Mouse (Mus musculus) kidney, embryonic 15.5 days (tissue): ENCODE results near the gene Cox8b. TPM values are rescaled to one million over a fixed set of nuclear protein-coding genes. Genes with fewer than 3 reads are reported as not detected.

Experiments used
- ATAC-seq: fragments of 200-750 bp; cut with Nextera tagmentation; replicated peaks from 2 replicates; pipeline ENCODE4 v1.8.0; 2017; ENCODE audit warnings: moderate TSS enrichment; ENCODE audit not compliant: low FRiP score
- H3K27ac ChIP-seq: fragments of 300-500 bp; sonication (generic); 2 replicates; pipeline ENCODE4 v1.5.1; 2015; ENCODE audit warnings: mild to moderate bottlenecking, inconsistent platforms
- H3K27me3 ChIP-seq: fragments of 300-500 bp; sonication (generic); 2 replicates; pipeline ENCODE4 v1.6.1; 2015; ENCODE audit warnings: inconsistent platforms
- H3K36me3 ChIP-seq: fragments of 300-500 bp; sonication (generic); 2 replicates; pipeline ENCODE4 v1.6.1; 2015; ENCODE audit warnings: inconsistent platforms
- H3K4me1 ChIP-seq: fragments of 300-500 bp; sonication (generic); 2 replicates; pipeline ENCODE4 v1.6.1; 2015; ENCODE audit warnings: inconsistent platforms
- H3K4me2 ChIP-seq: fragments of 300-500 bp; sonication (generic); 2 replicates; pipeline ENCODE4 v1.6.1; 2015; ENCODE audit warnings: moderate library complexity, mild to moderate bottlenecking, inconsistent platforms
- H3K4me3 ChIP-seq: fragments of 300-500 bp; sonication (generic); replicated peaks from 2 replicates; pipeline ENCODE4 v1.5.1; 2015; ENCODE audit warnings: mild to moderate bottlenecking, inconsistent platforms
- H3K9ac ChIP-seq: fragments of 300-500 bp; sonication (generic); 2 replicates; pipeline ENCODE4 v1.6.1; 2015; ENCODE audit warnings: mild to moderate bottlenecking, inconsistent platforms
- H3K9me3 ChIP-seq: fragments of 300-500 bp; sonication (generic); replicated peaks from 2 replicates; pipeline ENCODE4 v1.6.1; 2016; ENCODE audit warnings: inconsistent platforms
- WGBS: fragments of 180-500 bp; shearing (Covaris S2); methylation state at CpG from one replicate; pipeline ENCODE4 v1.1.7; 2015; ENCODE audit warnings: mixed read lengths; 5-methylcytosine and 5-hydroxymethylcytosine counted together
- polyA plus RNA-seq: library from polyadenylated mRNA; unstranded; fragments of >200 nt; fragmentation: Nextera tagmentation; extraction: Ambion mirVana; gene quantifications from 2 replicates; pipeline ENCODE4 v1.2.1, GENCODE M21; 2015

Gene Cox8b
- 3.9 and 4.8 TPM in 2 replicates for polyA plus RNA-seq

GRCm38 (mm10) chr7:140900220-140900619 lies at the start of gene Cox8b:
TSS of gene Cox8b (minus strand) at chr7:140900446.
- peaks cover 41% of the 10 kb centered on the region for H3K36me3 ChIP-seq
- 62% methylated on average over 10 of the region's 10 CpGs for WGBS
- 0 out of 2 replicates have a peak within 1 kb of the TSS, but pooled peaks have one; percentile 11 for H3K27ac ChIP-seq
- H3K27me3 ChIP-seq = no peaks in the 10 kb centered on the region
- H3K4me2 ChIP-seq = no peak within 1 kb of the TSS
- no peak within 1 kb of the TSS for H3K4me3 ChIP-seq
- H3K9me3 ChIP-seq = no peaks in the 10 kb centered on the region
- ATAC-seq = no peak
- peaks cover 14% of the 10 kb centered on the region; the same call in 1 of the 2 replicates for H3K4me1 ChIP-seq
- no peak within 1 kb of the TSS for H3K9ac ChIP-seq

- Histone ChIP-seq H3K27me3 (no peaks in the 10 kb centered on the region), H3K27ac (no peak overlapping the region), H3K36me3 (peaks cover 65% of the 10 kb centered on the region), H3K4me2 (no peak overlapping the region), H3K4me1 (peaks cover 45% of the 10 kb centered on the region), H3K9ac (no peak overlapping the region), H3K9me3 (no peaks in the 10 kb centered on the region), H3K4me3 (no peak overlapping the region)
- ATAC-seq = no peak
- WGBS = 87% methylated on average over 6 of the region's 6 CpGs
These were observed 49.0 kb upstream of the Cox8b start for GRCm38 (mm10) chr7:140949255-140949654.

DNA sequence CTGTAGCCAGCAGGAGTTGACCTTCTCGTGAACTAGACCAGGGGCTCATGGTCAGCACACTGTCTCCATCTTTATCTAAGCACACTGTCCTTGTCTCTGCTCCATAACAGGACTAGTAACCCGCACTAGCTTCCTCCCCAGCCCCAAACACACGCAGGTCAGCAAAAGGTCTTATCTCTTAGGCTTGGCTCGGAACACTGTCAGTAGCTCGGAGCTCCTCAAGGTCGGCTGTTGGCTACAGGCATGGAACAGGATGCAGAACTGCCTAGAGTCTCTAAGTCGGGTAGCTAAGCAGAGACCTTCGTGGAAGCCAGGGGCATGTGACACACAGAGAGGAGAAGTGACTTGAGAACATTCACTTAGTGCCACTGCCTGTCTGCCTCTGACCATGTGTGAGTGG lies 47.9 kb upstream of the Cox8b start:
- WGBS = 86% methylated on average over 8 of the region's 8 CpGs
- H3K9ac ChIP-seq = no peak overlapping the region
- H3K36me3 ChIP-seq = peaks cover 63% of the 10 kb centered on the region

DNA sequence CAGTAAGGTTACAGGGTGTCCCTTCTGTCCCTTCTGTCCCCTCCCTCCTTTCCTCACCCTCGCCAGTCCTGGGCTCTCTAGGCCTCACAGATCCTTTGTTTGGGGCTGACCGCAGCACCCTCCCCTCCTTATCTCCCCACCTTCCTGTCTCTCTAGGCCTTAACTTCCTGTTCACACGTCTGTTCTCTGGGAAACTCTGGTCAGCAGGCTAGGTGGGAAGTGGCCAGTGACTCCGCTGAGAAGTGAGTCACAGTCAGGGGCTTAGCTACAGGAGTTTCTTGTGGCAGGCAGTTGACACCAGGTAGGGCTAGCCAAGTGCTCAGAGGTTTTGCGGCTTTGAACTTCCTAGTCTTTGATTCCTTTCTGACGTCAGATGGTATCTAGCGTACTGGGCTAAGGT lies 46.7 kb upstream of the Cox8b start:
- Histone ChIP-seq H3K9ac (peak overlapping the region; percentile 3; the same call in 1 of the 2 replicates), H3K36me3 (peaks cover 55% of the 10 kb centered on the region), H3K4me1 (peaks cover 33% of the 10 kb centered on the region), H3K9me3 (no peaks in the 10 kb centered on the region), H3K4me3 (no peak overlapping the region), H3K27me3 (no peaks in the 10 kb centered on the region), H3K27ac (0 out of 2 replicates have a peak overlapping the region, but pooled peaks have one; percentile 42), H3K4me2 (no peak overlapping the region)
- ATAC-seq = no peak
- 54% methylated on average over 7 of the region's 7 CpGs for WGBS

More for the DNA sequence above, 47.9 kb upstream of the Cox8b start:
- Histone ChIP-seq H3K4me2 (no peak overlapping the region), H3K4me1 (peaks cover 34% of the 10 kb centered on the region), H3K4me3 (no peak overlapping the region), H3K27ac (no peak overlapping the region), H3K9me3 (no peaks in the 10 kb centered on the region), H3K27me3 (no peaks in the 10 kb centered on the region)
- ATAC-seq = no peak

- ATAC-seq = no peak
- Histone ChIP-seq H3K27me3 (no peaks in the 10 kb centered on the region), H3K36me3 (peaks cover 55% of the 10 kb centered on the region), H3K9ac (no peak overlapping the region), H3K4me3 (no peak overlapping the region), H3K27ac (no peak overlapping the region), H3K4me1 (peaks cover 28% of the 10 kb centered on the region), H3K9me3 (no peaks in the 10 kb centered on the region), H3K4me2 (no peak overlapping the region)
- 91% methylated on average over 10 of the region's 10 CpGs for WGBS
These were observed 46.1 kb upstream of the Cox8b start for GRCm38 (mm10) chr7:140946311-140946710.

DNA sequence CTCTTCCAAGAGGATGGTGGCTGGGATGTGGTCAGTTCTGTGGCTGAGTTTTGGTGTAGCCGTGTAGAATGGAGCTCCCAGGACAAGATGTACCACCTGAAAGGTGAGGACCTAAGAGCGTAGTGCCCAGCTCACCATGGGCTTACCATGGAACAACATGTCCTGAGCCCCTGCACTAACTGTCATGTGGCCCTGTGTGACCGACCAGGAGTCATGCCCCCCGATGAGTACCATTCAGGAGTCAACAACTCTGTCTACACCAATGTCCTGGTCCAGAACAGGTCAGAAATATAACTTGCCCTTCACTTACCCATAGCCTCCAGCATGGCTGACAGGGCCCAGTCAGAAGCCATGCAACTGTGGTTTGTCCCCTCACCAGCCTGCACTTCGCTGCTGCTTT lies 45.0 kb upstream of the Cox8b start:
- Histone ChIP-seq H3K4me2 (no peak overlapping the region), H3K4me3 (no peak overlapping the region), H3K9ac (no peak overlapping the region), H3K36me3 (peaks cover 55% of the 10 kb centered on the region), H3K27me3 (no peaks in the 10 kb centered on the region), H3K9me3 (no peaks in the 10 kb centered on the region), H3K4me1 (peaks cover 26% of the 10 kb centered on the region), H3K27ac (no peak overlapping the region)
- WGBS = 91% methylated on average over 5 of the region's 5 CpGs
- no peak for ATAC-seq

DNA sequence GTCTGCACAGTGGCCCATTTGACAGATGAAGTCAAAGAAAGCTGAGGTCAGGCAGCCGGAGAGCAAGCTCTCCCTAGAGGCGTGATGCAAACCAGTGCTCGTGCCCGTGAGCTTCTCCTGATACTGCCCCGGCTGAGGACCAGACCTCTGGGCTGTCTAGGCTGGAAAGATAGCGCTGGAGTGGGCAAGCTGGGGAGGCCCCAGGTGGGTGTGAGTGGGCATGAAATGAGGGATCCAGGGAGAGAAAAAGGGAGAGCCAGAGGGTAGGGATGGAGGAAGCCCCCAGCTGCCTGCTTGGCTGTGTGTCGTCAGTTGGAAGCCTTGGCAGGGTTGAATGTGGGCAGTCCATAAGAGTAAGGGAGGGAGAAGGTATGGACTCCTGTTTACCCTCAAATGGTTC lies 44.0 kb upstream of the Cox8b start:
- Histone ChIP-seq H3K9me3 (no peaks in the 10 kb centered on the region), H3K4me1 (peaks cover 31% of the 10 kb centered on the region), H3K36me3 (peaks cover 47% of the 10 kb centered on the region), H3K27ac (no peak overlapping the region), H3K4me2 (no peak overlapping the region), H3K9ac (no peak overlapping the region), H3K27me3 (no peaks in the 10 kb centered on the region), H3K4me3 (no peak overlapping the region)
- no peak for ATAC-seq
- 88% methylated on average over 7 of the region's 7 CpGs for WGBS

DNA sequence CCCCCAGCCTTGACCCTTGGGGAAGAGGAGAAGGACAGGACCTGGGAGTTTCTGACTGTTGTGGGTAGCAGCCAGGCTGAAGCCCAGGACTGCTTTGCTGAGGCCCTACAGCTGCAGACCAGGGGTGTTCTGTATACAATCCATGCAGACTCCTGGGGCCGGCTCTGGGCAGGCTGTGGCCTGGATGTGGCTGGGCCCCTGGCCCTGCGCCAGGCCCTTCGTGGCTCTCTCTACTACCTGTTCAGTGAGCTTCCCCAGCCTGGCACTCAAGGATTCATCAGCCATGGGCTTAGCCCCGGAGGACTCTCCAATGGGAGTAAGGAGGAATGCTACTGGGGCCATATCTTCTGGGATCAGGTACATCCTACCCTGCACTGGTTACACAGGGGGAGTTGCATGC lies 43.1 kb upstream of the Cox8b start:
- Histone ChIP-seq H3K9me3 (no peaks in the 10 kb centered on the region), H3K4me2 (no peak overlapping the region), H3K27ac (no peak overlapping the region), H3K9ac (no peak overlapping the region), H3K36me3 (peaks cover 39% of the 10 kb centered on the region), H3K27me3 (no peaks in the 10 kb centered on the region), H3K4me1 (peaks cover 34% of the 10 kb centered on the region), H3K4me3 (no peak overlapping the region)
- no peak for ATAC-seq
- WGBS = 77% methylated on average over 4 of the region's 4 CpGs

DNA sequence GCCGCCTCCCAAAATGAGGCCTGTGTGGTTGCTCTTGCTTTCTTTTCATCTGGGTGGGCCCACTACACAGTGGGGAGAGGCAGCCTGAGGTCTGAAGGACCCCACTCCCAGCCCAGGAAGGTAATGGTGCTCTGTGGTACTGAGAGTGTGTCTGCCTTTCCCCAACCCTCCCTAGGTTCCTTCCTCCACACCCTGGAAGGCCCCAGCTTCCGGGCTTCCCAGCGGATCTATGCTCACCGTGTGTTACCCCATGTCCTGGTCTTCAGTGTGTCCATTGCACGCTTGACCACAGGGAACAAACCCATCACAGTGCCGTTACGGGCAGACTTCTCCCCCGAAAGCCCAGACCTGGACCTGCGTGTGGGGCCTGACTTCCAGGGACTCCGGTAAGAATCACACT lies 42.6 kb upstream of the Cox8b start:
- ATAC-seq = no peak
- WGBS = 90% methylated on average over 10 of the region's 10 CpGs
- Histone ChIP-seq H3K27ac (peak overlapping the region; percentile 95; the same call in 1 of the 2 replicates), H3K9me3 (no peaks in the 10 kb centered on the region), H3K27me3 (0 out of 2 replicates have a peak, but pooled peaks cover 2% of the 10 kb centered on the region), H3K36me3 (peaks cover 33% of the 10 kb centered on the region), H3K9ac (peak overlapping the region; percentile 70), H3K4me2 (0 out of 2 replicates have a peak overlapping the region, but pooled peaks have one; percentile 71), H3K4me1 (peaks cover 34% of the 10 kb centered on the region), H3K4me3 (0 out of 2 replicates have a peak overlapping the region, but pooled peaks have one; percentile 62)

DNA sequence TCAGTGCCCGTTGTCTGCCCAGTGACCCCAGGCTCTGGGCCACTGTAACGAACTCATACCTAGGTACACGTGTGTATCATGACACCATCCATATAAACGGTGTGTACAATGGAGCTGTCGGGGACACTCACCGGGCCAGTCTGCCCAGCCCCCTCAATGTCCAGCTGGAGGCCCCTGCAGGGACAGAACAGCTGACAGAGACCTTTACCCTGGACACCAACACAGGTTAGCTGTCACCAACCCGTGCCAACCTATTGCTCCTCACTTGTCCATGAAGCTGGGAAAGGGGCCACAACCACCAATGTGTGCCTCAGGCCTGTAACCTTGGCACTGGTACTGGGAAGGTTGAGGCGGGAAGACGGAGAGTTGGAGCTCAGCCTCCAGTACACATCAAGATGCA lies 42.1 kb upstream of the Cox8b start:
- whole genome bisulfite sequencing = 45% methylated on average over 9 of the region's 9 CpGs
- no peak for ATAC-seq

DNA sequence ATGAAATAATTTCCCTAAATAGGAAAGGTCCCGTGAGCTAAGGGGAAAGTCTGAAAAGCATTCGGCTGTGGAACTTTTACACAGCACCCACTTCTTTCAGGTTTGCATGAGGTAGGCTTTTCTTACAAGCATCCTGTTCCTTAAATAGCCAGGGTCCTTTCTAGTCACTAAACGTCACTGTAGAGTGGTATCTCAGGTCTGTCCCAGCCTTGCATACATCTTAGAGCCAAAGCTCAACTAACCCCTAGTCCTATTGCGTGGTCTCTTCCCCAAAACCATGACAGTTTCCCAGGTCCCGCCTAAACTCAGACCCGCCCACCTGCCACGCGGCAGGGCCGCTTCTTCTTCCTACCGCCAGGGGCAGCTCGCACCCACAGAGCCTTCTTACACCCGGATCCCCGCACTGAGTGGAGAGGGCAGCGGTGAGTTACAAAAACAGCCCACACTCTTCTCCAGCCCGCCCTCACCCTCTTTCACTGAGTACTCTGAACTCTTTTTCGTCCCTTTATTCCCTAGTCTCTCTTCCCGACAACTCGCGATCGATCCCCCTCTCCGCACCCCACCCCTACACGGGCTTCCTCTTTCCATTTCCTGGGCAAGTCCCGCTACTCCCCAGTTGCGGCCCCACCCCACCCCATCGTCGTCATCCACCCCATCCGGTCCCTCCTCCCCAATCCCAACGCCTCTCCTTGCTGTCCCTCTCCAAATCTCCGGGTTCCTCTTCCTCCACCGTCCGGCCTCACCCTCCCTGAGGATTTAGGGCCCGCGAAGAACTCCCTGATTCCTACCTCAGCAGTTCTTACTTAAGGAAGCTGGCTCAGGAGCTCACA lies 41.2 kb upstream of the Cox8b start, which contains the start of gene Pgghg:
Gene Pgghg (plus strand): TSS at position 170 of the 830 bp plus-strand sequence.
- 3% methylated on average over 33 of the region's 33 CpGs for WGBS
- peak within 1 kb of the TSS; percentile 62 for H3K4me3 ChIP-seq
- H3K27me3 ChIP-seq = peaks cover 11% of the 10 kb centered on the region; the same call in 1 of the 2 replicates
- peak within 1 kb of the TSS; percentile 70 for H3K9ac ChIP-seq
- no peaks in the 10 kb centered on the region for H3K9me3 ChIP-seq
- peak; percentile 88 for ATAC-seq
- H3K36me3 ChIP-seq = peaks cover 19% of the 10 kb centered on the region
- peak within 1 kb of the TSS; percentile 71 for H3K4me2 ChIP-seq
- peak within 1 kb of the TSS; percentile 95 for H3K27ac ChIP-seq
- peaks cover 34% of the 10 kb centered on the region for H3K4me1 ChIP-seq

More for the DNA sequence above, 42.1 kb upstream of the Cox8b start:
- peak overlapping the region; percentile 71 for H3K4me2 ChIP-seq
- peaks cover 28% of the 10 kb centered on the region for H3K36me3 ChIP-seq
- H3K27me3 ChIP-seq = 0 out of 2 replicates have a peak, but pooled peaks cover 4% of the 10 kb centered on the region
- peak overlapping the region; percentile 70 for H3K9ac ChIP-seq
- H3K4me3 ChIP-seq = peak overlapping the region; percentile 62
- no peaks in the 10 kb centered on the region for H3K9me3 ChIP-seq
- peaks cover 34% of the 10 kb centered on the region for H3K4me1 ChIP-seq
- H3K27ac ChIP-seq = peak overlapping the region; percentile 95

DNA sequence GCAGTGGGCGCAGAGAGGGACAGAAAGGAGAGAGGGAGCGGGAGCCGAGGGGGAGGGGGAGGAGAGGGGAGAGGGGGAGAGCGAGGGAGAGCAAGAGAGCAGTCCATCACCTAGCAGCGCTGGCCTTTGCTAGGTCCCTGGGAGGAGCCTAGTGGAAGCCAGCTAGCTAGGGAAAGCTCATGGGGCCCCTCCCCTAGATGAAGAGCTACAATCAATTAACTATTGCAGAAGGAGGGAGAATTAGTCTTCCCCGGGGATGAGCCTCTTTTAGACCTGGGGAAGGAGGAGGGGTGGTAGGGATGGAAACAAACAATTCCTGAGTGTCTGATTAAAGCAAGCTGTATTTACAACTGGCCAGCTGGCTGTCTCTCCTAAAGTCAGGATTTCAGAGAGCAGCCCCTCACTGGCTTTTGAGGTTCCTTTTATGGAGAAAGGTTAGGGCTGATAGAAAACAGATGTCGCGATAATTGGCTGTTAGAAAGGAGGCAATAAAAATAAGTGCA lies 39.5 kb upstream of the Cox8b start:
- H3K4me2 ChIP-seq = peak overlapping the region; percentile 38
- H3K36me3 ChIP-seq = 0 out of 2 replicates have a peak, but pooled peaks cover 2% of the 10 kb centered on the region
- H3K4me1 ChIP-seq = peaks cover 34% of the 10 kb centered on the region
- H3K9ac ChIP-seq = no peak overlapping the region
- WGBS = 4% methylated on average over 8 of the region's 8 CpGs
- peak; percentile 53 for ATAC-seq
- H3K27ac ChIP-seq = peak overlapping the region; percentile 63
- peaks cover 26% of the 10 kb centered on the region; the same call in 1 of the 2 replicates for H3K27me3 ChIP-seq
- no peak overlapping the region for H3K4me3 ChIP-seq
- no peaks in the 10 kb centered on the region for H3K9me3 ChIP-seq
